Mouse (Mus musculus) CH12.LX (cell line): ENCODE measurements around the gene Prodh2.

Experiments used
- CTCF ChIP-seq, 2 experiments: IDR thresholded peaks in 1 of 2; conservative IDR thresholded peaks in 1 of 2; 2 replicates each; pipeline ENCODE4 v1.5.1; 2011 to 2012; ENCODE audit warnings: low read depth in 2 of 2, low read length in 2 of 2, improper control_type of control experiment in 1 of 2, inconsistent platforms in 1 of 2, mild to moderate bottlenecking in 1 of 2, moderate library complexity in 1 of 2
- EP300 ChIP-seq: IDR thresholded peaks from 2 replicates; pipeline ENCODE4 v1.6.1; 2011; ENCODE audit warnings: low read length, improper control_type of control experiment
- ETS1 ChIP-seq: conservative IDR thresholded peaks from 2 replicates; pipeline ENCODE4 v1.6.1; 2012; ENCODE audit warnings: low read depth, mild to moderate bottlenecking, inconsistent platforms, low read length, improper control_type of control experiment, moderate library complexity
- GABPA ChIP-seq: IDR thresholded peaks from 2 replicates; pipeline ENCODE4 v1.6.1; 2012; ENCODE audit warnings: low read depth, low read length, improper control_type of control experiment, inconsistent platforms; ENCODE audit not compliant: insufficient replicate concordance
- MEF2A ChIP-seq: IDR thresholded peaks from 2 replicates; pipeline ENCODE4 v1.6.1; 2014; ENCODE audit warnings: low read depth, mild to moderate bottlenecking, inconsistent platforms, low read length, improper control_type of control experiment, borderline replicate concordance
- POLR2A ChIP-seq: IDR thresholded peaks from 2 replicates; pipeline ENCODE4 v1.6.1; 2011; ENCODE audit warnings: low read depth, mild to moderate bottlenecking, improper control_type of control experiment, low read length
- TBP ChIP-seq: conservative IDR thresholded peaks from 2 replicates; pipeline ENCODE4 v1.6.1; 2011; ENCODE audit warnings: low read depth, low read length, improper control_type of control experiment

- TF ChIP-seq ETS1: no peak
- no peak for TF ChIP-seq EP300
- TF ChIP-seq POLR2A: no peak
- no peak for TF ChIP-seq GABPA
- no peak for TF ChIP-seq CTCF (conservative IDR thresholded peaks at IDR 0.05 in 1 of 2, IDR thresholded peaks at IDR 0.05 in 1 of 2; ENCODE audit: low read depth in 2 of 2, low read length in 2 of 2)
- no peak for TF ChIP-seq MEF2A
- no peak for TF ChIP-seq TBP
Measured at GRCm38 (mm10) chr7:30524487-30524886, 31.1 kb downstream of the Prodh2 start.
